Mouse (Mus musculus): ENCODE results near the gene Fam71e2. TPM values are rescaled to one million over a fixed set of nuclear protein-coding genes. Genes with fewer than 3 reads are reported as not detected.

Fam71e2 gene
- polyA plus RNA-seq, 1 experiment from 2014 or later: not detected

DNA sequence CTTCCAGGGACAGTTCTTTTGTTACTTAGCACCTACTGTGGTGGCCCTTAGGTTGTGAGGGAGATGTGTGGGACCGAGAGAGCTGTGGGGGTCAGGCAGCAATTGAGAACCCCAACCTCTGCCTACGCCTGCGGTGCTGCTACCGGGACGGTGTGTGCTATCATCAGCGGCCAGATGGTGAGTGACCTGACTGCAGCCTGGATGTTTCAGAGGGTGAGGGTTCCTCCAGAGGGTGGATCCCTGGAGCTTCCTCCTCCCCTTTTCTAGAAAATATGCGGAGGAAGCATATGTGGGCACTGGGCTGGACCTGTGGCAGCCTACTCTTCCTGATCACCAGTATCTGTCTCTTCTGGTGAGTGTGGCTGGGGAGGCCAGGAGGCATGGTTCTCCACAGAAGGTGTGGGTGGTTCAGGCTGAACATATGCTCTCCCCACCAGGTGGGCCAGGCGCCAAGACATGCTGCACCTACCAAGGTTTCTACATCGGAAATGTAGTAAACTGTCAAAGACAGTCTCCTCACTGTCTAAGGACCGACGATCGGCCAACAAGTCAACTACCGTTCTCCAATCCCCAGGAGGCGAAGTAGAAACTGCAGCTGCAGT is 12.7 kb upstream of the Fam71e2 start:
- 82% methylated on average over 14 of the region's 14 CpGs for WGBS
- Histone ChIP-seq H3K4me3 (ENCODE audit: low read depth, low read length) (no peak overlapping the region), H3K27me3 (ENCODE audit: control insufficient read depth, insufficient read depth, low read depth, low read length) (peaks cover 8% of the 10 kb centered on the region), H3K4me2 (ENCODE audit: low read length) (no peak overlapping the region), H3K9ac (ENCODE audit: low read depth, low read length) (no peak overlapping the region), H3K4me1 (ENCODE audit: control insufficient read depth, insufficient read depth, low read length) (peaks cover 4% of the 10 kb centered on the region; the same call in 1 of the 2 replicates), H3K27ac (ENCODE audit: low read length) (no peak overlapping the region), H3K36me3 (ENCODE audit: control insufficient read depth, insufficient read depth, low read length) (no peaks in the 10 kb centered on the region), H3K9me3 (replicated peaks; ENCODE audit: control insufficient read depth, low read length, poor library complexity, severe bottlenecking) (no peaks in the 10 kb centered on the region)
- no peak for ATAC-seq

DNA sequence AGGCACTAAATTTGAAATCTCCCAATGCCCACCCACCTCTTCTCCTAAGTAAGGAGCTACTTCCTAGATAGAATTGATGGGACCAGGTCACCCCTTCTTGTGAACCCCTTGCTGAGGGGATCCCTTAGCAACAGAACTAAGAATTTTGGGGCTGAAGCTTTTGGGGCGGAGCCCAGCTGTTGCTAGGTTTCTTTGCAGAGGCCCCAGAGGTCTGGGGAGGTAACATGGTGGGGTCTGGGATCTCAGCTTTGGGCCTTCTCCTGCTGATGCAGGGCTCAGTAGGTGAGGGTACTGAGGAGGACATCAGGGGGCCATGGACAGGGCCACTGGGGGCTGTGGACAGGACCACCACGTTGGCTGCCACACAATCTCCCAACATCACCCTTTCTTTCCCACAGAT is 11.7 kb upstream of the Fam71e2 start, which contains the start of the genes Il11 and Tmem190:
TSS of gene Il11 (minus strand) at position 101 of the 400 bp plus-strand sequence.
TSS of gene Tmem190 (plus strand) at position 179 of the 400 bp plus-strand sequence.
- H3K27me3 ChIP-seq (ENCODE audit: control insufficient read depth, insufficient read depth, low read depth, low read length): peaks cover 17% of the 10 kb centered on the region
- H3K9me3 ChIP-seq (replicated peaks; ENCODE audit: control insufficient read depth, low read length, poor library complexity, severe bottlenecking): no peaks in the 10 kb centered on the region
- ATAC-seq: no peak
- no peak within 1 kb of the TSS for H3K9ac ChIP-seq (ENCODE audit: low read depth, low read length)
- H3K4me1 ChIP-seq (ENCODE audit: control insufficient read depth, insufficient read depth, low read length): no peaks in the 10 kb centered on the region
- H3K36me3 ChIP-seq (ENCODE audit: control insufficient read depth, insufficient read depth, low read length): no peaks in the 10 kb centered on the region
- H3K27ac ChIP-seq (ENCODE audit: low read length): no peak within 1 kb of the TSS
- 86% methylated on average over 2 of the region's 2 CpGs for WGBS
- no peak within 1 kb of the TSS for H3K4me3 ChIP-seq (ENCODE audit: low read depth, low read length)
- H3K4me2 ChIP-seq (ENCODE audit: low read length): no peak within 1 kb of the TSS

DNA sequence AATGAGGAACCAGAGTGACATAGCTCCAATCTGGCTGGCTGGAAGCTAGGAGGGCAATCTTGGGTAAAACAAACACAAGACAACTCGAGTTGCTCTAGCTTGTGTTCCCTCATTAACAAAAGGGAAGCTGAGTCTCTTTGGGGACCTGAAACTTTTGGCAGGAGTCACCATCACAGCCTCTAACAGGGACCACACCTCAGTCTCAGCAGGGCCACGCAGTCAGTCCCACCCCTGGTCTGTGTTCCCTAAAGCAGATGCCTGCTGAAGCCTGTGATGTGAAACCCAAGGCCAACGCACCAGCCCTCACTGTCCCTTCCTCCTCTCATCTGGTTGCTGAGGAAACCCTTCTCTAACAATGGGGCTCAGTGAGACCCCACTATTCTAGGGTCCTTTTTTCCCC is 11.0 kb upstream of the Fam71e2 start:
- 67% methylated on average over 3 of the region's 3 CpGs for WGBS

DNA sequence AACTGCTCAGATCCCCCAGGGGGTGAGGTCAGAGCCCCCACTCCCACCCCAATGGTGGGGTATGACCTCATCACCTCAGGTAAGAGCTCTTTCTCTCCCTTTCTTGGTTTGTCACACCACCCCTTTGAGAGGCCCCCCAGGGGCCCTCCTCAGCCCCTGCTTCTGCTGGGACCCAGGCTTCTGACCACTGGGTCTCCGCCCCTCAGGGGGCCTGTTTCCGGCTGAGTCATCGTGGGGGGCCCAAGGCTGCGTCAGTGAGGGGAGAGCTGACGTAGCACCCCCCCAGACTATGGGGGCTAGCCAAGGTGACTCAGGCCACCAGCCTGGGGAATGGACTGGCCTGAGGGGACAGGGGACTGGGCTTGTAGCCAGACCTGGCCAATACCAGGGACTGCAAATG is 8.8 kb upstream of the Fam71e2 start:
- no peak overlapping the region for H3K4me2 ChIP-seq (ENCODE audit: low read length)
- no peaks in the 10 kb centered on the region for H3K36me3 ChIP-seq (ENCODE audit: control insufficient read depth, insufficient read depth, low read length)
- H3K4me3 ChIP-seq (ENCODE audit: low read depth, low read length): no peak overlapping the region
- H3K9me3 ChIP-seq (replicated peaks; ENCODE audit: control insufficient read depth, low read length, poor library complexity, severe bottlenecking): no peaks in the 10 kb centered on the region
- no peak overlapping the region for H3K27ac ChIP-seq (ENCODE audit: low read length)
- no peak for ATAC-seq
- WGBS: 41% methylated on average over 5 of the region's 5 CpGs
- H3K27me3 ChIP-seq (ENCODE audit: control insufficient read depth, insufficient read depth, low read depth, low read length): peaks cover 37% of the 10 kb centered on the region
- no peak overlapping the region for H3K9ac ChIP-seq (ENCODE audit: low read depth, low read length)
- H3K4me1 ChIP-seq (ENCODE audit: control insufficient read depth, insufficient read depth, low read length): no peaks in the 10 kb centered on the region

More for the DNA sequence above, 11.0 kb upstream of the Fam71e2 start:
- Histone ChIP-seq H3K9me3 (replicated peaks; ENCODE audit: control insufficient read depth, low read length, poor library complexity, severe bottlenecking) (no peaks in the 10 kb centered on the region), H3K27me3 (ENCODE audit: control insufficient read depth, insufficient read depth, low read depth, low read length) (peaks cover 21% of the 10 kb centered on the region), H3K9ac (ENCODE audit: low read depth, low read length) (no peak overlapping the region), H3K27ac (ENCODE audit: low read length) (no peak overlapping the region), H3K4me3 (ENCODE audit: low read depth, low read length) (no peak overlapping the region), H3K4me2 (ENCODE audit: low read length) (no peak overlapping the region), H3K36me3 (ENCODE audit: control insufficient read depth, insufficient read depth, low read length) (no peaks in the 10 kb centered on the region), H3K4me1 (ENCODE audit: control insufficient read depth, insufficient read depth, low read length) (no peaks in the 10 kb centered on the region)
- ATAC-seq: no peak

DNA sequence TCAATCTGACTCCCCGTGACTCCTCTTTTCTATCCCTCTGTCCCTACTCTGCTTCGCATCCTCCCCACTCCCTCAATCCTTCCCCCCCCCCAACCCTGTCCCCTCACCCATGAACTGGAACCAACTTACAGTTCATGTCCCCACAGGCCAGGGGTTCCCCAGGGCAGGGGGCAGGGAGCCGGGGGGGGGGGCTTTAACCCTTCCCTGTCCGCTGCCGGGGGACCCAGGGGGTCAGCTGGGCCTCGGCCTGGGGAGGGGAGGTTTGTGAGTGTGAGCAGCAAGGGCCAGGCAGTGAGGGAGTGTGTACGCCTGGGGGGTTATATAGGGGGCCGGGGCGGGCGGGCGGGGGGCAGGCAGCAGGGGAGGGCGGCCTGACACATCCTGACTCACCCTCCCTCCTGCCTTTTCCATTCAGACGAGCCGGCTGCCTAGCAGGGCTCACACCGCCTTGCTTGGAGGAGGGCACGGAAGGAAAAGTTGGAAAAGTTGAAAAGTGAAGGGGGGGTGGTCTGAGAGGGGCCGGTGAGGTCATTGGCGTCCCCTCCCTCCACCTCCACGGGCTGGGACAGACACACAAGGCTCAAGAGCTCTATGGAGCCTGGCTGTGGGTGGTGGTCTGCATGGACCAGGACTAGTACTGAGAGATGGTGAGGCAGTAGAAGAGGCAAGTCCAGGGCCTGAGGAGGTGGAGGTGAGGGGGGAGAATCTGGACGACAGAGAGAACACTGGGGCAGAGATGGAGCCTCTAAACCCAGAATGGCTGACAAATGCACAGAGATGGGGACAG is 6.9 kb upstream of the Fam71e2 start:
- Histone ChIP-seq H3K9ac (ENCODE audit: low read depth, low read length) (no peak overlapping the region), H3K4me1 (ENCODE audit: control insufficient read depth, insufficient read depth, low read length) (no peaks in the 10 kb centered on the region), H3K27me3 (ENCODE audit: control insufficient read depth, insufficient read depth, low read depth, low read length) (peaks cover 37% of the 10 kb centered on the region), H3K36me3 (ENCODE audit: control insufficient read depth, insufficient read depth, low read length) (no peaks in the 10 kb centered on the region), H3K4me2 (ENCODE audit: low read length) (no peak overlapping the region), H3K27ac (ENCODE audit: low read length) (no peak overlapping the region), H3K9me3 (replicated peaks; ENCODE audit: control insufficient read depth, low read length, poor library complexity, severe bottlenecking) (no peaks in the 10 kb centered on the region), H3K4me3 (ENCODE audit: low read depth, low read length) (no peak overlapping the region)
- 5% methylated on average over 18 of the region's 20 CpGs for WGBS
- no peak for ATAC-seq

DNA sequence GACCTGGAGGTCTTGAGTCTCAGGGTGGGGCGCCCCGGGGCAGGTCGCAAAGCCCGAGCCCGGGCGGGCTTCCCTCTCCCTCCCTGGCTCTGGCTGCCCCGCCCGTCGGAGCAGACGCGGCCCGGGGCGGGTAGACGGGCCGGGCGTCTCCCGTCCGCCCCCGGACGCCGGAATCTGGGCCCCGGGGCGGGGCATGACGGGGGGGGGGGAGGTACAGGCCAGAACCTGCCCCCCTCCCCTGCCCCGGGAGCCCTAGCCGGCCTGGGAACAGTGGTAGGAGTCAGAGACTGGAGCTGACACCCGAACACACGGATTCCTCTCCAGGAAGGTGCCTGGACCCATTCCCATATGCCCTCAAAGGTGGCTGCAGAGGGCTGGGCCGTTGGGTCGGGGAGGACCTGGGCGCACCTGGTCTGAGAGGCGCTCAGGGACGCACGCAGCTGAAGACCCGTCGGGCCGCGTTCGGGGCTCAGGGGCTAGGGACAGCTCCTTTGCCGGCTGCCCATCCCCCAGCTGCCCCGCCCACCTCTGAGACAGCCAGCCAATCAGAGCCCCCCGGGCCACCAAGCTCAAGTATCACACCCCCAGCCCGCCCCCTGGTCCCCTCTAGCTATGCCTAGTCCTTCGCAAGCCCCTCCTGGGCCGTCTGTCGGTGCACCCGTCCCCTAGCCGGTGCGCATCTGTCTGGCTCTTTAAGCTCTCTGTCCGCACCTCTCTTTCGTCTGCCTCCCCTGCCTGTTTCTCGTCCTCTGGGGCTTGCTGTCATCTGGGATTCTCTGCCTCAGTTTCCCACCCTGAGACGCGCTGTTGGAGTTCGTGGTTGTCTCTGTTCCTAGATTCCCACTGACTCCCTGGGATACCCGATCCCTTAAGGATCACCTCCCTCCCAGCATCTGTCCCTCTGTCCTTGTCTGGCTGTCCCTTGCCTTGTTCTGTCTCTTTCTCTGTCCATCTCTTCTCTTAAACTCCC is 6.0 kb upstream of the Fam71e2 start:
- Histone ChIP-seq H3K9ac (ENCODE audit: low read depth, low read length) (peak overlapping the region; percentile 58), H3K4me2 (ENCODE audit: low read length) (peak overlapping the region; percentile 58), H3K27me3 (ENCODE audit: control insufficient read depth, insufficient read depth, low read depth, low read length) (peaks cover 37% of the 10 kb centered on the region), H3K9me3 (replicated peaks; ENCODE audit: control insufficient read depth, low read length, poor library complexity, severe bottlenecking) (no peaks in the 10 kb centered on the region), H3K4me3 (ENCODE audit: low read depth, low read length) (peak overlapping the region; percentile 41), H3K36me3 (ENCODE audit: control insufficient read depth, insufficient read depth, low read length) (no peaks in the 10 kb centered on the region), H3K4me1 (ENCODE audit: control insufficient read depth, insufficient read depth, low read length) (no peaks in the 10 kb centered on the region), H3K27ac (ENCODE audit: low read length) (no peak overlapping the region)
- WGBS: 1% methylated on average over 32 of the region's 56 CpGs
- ATAC-seq: peak; percentile 63

DNA sequence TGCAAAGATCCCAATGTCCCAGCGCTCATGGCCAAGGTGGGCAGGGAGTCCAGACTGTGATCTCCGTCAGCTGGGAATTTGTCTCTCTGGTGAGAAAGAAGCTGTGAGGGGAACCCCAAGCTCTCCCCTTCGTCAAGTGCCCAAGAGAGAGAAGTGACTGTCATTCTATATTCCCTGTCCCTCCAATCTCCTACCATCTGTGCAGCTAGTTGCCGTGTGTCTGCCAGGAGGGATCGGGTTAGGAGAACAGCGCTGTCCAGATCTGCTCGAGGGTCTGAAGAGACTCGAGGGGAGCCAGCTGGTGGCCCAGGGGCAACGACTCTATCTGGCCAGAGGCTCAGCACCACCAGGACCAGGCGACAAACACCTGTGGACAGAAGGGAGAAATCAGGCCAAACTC is 5.0 kb upstream of the Fam71e2 start:
- H3K27ac ChIP-seq (ENCODE audit: low read length): no peak overlapping the region
- H3K36me3 ChIP-seq (ENCODE audit: control insufficient read depth, insufficient read depth, low read length): no peaks in the 10 kb centered on the region
- no peaks in the 10 kb centered on the region for H3K4me1 ChIP-seq (ENCODE audit: control insufficient read depth, insufficient read depth, low read length)
- peaks cover 37% of the 10 kb centered on the region for H3K27me3 ChIP-seq (ENCODE audit: control insufficient read depth, insufficient read depth, low read depth, low read length)
- H3K4me3 ChIP-seq (ENCODE audit: low read depth, low read length): no peak overlapping the region
- 54% methylated on average over 10 of the region's 10 CpGs for WGBS
- H3K9me3 ChIP-seq (replicated peaks; ENCODE audit: control insufficient read depth, low read length, poor library complexity, severe bottlenecking): no peaks in the 10 kb centered on the region
- ATAC-seq: no peak
- H3K4me2 ChIP-seq (ENCODE audit: low read length): no peak overlapping the region
- no peak overlapping the region for H3K9ac ChIP-seq (ENCODE audit: low read depth, low read length)

DNA sequence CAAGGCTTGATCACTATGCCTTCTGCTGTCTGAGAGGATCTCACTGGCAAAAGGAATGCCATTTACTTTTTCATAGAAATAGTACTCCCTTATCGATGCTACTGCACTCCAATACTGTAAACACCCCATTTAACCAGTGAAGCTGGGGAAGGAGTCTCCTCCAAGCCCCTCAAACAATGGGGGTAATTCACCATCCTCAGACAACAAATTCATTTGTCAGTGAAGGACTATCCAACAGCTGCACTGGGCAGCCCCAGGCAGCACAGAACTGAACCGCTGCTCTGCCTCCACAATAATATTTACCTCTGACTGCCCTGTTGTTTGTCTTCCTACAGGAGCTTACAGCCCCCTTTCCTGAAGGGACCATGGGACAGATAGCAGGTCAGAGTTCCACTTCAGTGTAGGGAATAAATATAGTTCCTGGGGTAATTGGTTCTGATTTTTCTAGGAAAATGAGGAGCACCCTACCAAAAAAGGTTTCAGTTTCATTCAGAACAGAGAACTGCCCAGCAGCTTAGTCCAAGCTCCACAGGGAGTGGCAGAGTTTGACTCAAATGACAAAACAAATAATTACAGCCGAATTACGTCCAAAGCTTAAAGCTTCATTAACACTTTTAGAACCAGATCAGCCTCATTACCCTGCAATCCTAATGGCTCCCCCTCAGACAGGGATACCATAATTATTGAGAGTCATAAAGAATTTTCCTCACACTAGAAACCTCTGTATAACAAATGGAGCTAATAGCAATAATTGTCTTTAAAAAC is 6.0 kb downstream of the Fam71e2 start:
- no peaks in the 10 kb centered on the region for H3K9me3 ChIP-seq (replicated peaks; ENCODE audit: control insufficient read depth, low read length, poor library complexity, severe bottlenecking)
- no peak overlapping the region for H3K27ac ChIP-seq (ENCODE audit: low read length)
- H3K9ac ChIP-seq (ENCODE audit: low read depth, low read length): no peak overlapping the region
- H3K4me1 ChIP-seq (ENCODE audit: control insufficient read depth, insufficient read depth, low read length): no peaks in the 10 kb centered on the region
- WGBS: 11% methylated on average over 4 of the region's 4 CpGs
- no peaks in the 10 kb centered on the region for H3K27me3 ChIP-seq (ENCODE audit: control insufficient read depth, insufficient read depth, low read depth, low read length)
- H3K4me2 ChIP-seq (ENCODE audit: low read length): no peak overlapping the region
- H3K36me3 ChIP-seq (ENCODE audit: control insufficient read depth, insufficient read depth, low read length): no peaks in the 10 kb centered on the region
- no peak overlapping the region for H3K4me3 ChIP-seq (ENCODE audit: low read depth, low read length)
- ATAC-seq: no peak
